Mouse (Mus musculus): Measurements from ENCODE around the gene Gm4871.
"Not testable (repeated sequence)": the region's sequence is repeated elsewhere in the genome, so short reads cannot be mapped to it uniquely, and the experiment has no call there.

The Gm4871 gene

DNA sequence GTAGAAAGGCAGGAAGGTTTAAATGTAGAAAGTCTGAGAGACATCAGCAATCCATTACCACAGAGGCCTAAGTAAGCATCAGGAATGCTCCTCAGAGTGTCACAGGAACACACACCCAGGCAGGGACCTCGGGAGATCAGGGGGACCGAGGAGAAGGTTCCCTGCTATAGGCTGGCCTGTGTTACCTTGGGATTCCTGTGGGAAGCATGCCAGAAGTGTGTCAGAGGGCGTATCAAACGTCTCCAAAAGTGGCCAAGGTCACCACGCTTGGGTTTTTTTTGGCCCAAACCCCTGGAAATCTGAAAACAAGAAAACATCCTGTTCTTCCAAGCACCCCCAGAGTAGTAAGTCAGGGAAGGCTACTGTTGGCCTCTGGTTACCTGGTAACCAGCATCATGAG is at the start of gene Gm4871:
Gene Gm4871 (minus strand): TSS at position 364 of the 400 bp plus-strand sequence.
- not testable (repeated sequence) for TF ChIP-seq GATA4 (IDR thresholded peaks at IDR 0.05; ENCODE audit: insufficient replicate concordance, low read length)

- TF ChIP-seq GATA4 (IDR thresholded peaks at IDR 0.05; ENCODE audit: insufficient replicate concordance, low read length): no peak
These were observed 49.5 kb upstream of the Gm4871 start for GRCm38 (mm10) chr5:145081866-145082613.

GRCm38 (mm10) chr5:145075081-145075480 is 42.5 kb upstream of the Gm4871 start:
- TF ChIP-seq GATA4 (IDR thresholded peaks at IDR 0.05; ENCODE audit: insufficient replicate concordance, low read length): no peak

GRCm38 (mm10) chr5:145071342-145071741 is 38.8 kb upstream of the Gm4871 start:
- TF ChIP-seq GATA4 (IDR thresholded peaks at IDR 0.05; ENCODE audit: insufficient replicate concordance, low read length): no peak

- no peak for TF ChIP-seq GATA4 (IDR thresholded peaks at IDR 0.05; ENCODE audit: insufficient replicate concordance, low read length)
These were observed 37.2 kb upstream of the Gm4871 start for GRCm38 (mm10) chr5:145069707-145070106.

GRCm38 (mm10) chr5:145068863-145069262 is 36.3 kb upstream of the Gm4871 start:
- TF ChIP-seq GATA4 (IDR thresholded peaks at IDR 0.05; ENCODE audit: insufficient replicate concordance, low read length): no peak

- TF ChIP-seq GATA4 (IDR thresholded peaks at IDR 0.05; ENCODE audit: insufficient replicate concordance, low read length): no peak
These were observed 32.3 kb upstream of the Gm4871 start for GRCm38 (mm10) chr5:145064765-145065340.

GRCm38 (mm10) chr5:145059524-145059923 is 27.0 kb upstream of the Gm4871 start:
- TF ChIP-seq GATA4 (IDR thresholded peaks at IDR 0.05; ENCODE audit: insufficient replicate concordance, low read length): no peak

DNA sequence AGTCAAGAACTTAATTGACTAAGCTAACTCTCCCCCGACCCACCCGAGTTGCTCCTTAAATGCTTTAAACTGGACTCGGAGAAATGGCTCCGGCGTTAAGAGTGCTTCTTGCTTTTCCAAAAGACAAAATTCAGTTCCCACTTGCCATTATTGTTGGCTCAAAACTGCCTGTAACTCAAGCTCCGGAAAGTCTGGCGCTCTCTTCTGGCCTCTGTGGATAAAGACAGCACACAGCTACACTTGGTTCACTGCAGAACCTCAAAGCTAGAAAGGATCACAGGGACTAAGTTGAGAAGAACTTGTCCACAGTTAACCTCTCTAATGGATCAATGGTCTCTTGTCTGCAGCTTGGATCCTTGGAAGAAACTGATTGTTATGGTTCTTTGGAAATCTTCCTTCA is 26.2 kb upstream of the Gm4871 start:
- no peak for TF ChIP-seq GATA4 (IDR thresholded peaks at IDR 0.05; ENCODE audit: insufficient replicate concordance, low read length)

DNA sequence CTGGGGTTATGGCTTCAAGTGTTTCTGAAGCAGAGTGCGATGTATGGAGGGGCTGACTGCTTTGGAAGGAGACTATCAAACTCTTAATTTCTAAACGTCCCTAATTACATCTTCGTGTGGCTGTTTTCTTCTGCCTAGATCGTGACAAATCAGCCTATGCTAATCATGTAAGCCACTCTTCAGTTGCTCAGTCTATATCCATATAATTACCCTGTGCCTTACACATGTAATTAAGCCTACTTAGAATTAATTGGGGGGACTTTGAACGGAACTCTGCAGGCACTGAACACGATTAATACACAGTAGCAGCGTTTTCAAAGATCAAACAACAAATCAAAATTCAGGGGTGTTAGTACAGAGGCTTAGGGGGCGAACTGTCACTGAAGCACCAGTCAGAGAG is 25.4 kb upstream of the Gm4871 start:
- TF ChIP-seq GATA4 (IDR thresholded peaks at IDR 0.05; ENCODE audit: insufficient replicate concordance, low read length): no peak

- TF ChIP-seq GATA4 (IDR thresholded peaks at IDR 0.05; ENCODE audit: insufficient replicate concordance, low read length): not testable (repeated sequence)
These were observed 10.1 kb upstream of the Gm4871 start, which contains the start of gene 1700018F24Rik for GRCm38 (mm10) chr5:145042690-145043089. 1700018F24Rik (plus strand) TSS chr5:145042990.

DNA sequence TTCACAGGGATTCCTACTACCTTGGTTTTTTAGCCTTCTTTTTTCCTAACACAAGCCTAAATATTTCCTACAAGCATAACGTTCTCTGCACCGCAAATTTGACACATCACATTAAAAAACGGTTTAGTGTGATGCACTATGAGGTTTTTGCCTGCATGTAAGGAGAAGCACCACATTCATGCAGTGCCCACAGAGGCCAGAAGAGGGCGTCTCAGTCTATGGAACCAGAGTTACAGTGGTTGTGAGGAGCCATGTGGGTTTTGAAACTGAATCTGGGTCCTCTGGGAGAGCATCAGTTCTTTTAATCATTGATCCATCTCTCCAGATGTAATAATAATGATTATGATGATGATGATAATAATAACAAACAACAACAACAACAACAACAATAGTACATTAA is 9.1 kb upstream of the Gm4871 start:
- no peak for TF ChIP-seq GATA4 (IDR thresholded peaks at IDR 0.05; ENCODE audit: insufficient replicate concordance, low read length)

- no peak for TF ChIP-seq GATA4 (IDR thresholded peaks at IDR 0.05; ENCODE audit: insufficient replicate concordance, low read length)
These were observed 18.3 kb downstream of the Gm4871 start for GRCm38 (mm10) chr5:145014278-145014677.

DNA sequence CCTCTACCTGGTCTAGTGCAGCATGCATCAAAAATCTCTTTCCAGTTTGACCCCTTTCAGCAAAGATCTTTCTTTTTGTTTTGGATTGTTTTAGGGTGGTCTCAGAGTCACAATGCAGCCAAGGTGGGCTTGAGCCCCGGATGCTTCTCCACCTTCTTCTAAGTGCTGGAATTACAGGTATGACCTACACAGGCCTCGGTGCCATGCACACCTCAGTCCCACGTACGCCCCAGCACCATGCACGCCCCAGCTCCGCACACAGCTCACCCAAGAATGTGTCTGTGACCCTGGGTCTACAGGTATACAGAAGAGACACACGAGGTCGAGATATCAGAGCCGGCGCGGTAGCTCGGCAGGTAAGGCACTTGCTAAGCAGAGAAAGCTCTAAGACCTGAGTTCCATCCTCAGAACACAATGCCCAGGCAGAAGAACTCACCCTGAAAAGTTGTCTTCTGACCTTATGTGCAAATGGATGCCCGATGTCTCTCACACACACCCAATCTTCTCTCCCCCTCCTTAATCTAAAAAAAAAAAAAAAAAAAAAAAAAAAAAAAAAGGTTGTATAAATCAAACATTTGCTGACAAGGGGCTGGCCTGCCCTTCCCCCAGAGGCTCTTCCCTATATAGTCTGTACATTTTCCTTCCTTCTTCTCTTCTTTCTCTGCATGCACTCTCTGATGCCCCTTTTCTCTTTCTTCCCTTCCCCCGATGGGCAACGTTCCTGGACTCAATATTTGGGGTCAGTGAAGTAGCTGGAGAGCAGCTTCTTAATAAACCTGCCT is 23.5 kb downstream of the Gm4871 start:
- TF ChIP-seq GATA4 (IDR thresholded peaks at IDR 0.05; ENCODE audit: insufficient replicate concordance, low read length): no peak

- TF ChIP-seq GATA4 (IDR thresholded peaks at IDR 0.05; ENCODE audit: insufficient replicate concordance, low read length): no peak
These were observed 27.0 kb downstream of the Gm4871 start for GRCm38 (mm10) chr5:145005596-145005995.

- TF ChIP-seq GATA4 (IDR thresholded peaks at IDR 0.05; ENCODE audit: insufficient replicate concordance, low read length): no peak
These were observed 28.1 kb downstream of the Gm4871 start for GRCm38 (mm10) chr5:145004495-145004894.
